Mouse (Mus musculus): ENCODE measurements at regions not wholly inside any gene's neighbourhood (a gene's known extent, or its start where the extent isn't known, plus 50 kb on each side); places are given as distances from the start of the nearest gene placed in this dataset.

GRCm38 (mm10) chr1:42262606-42263005 is 433.0 kb upstream of the Pou3f3 start:
- no peak for ATAC-seq
- Histone ChIP-seq H3K9me3 (ENCODE audit: low read length) (no peaks in the 10 kb centered on the region), H3K27me3 (ENCODE audit: insufficient read depth, low read length) (no peaks in the 10 kb centered on the region), H3K9ac (replicated peaks) (no peak overlapping the region), H3K27ac (ENCODE audit: low read depth) (no peak overlapping the region), H3K4me2 (ENCODE audit: low read depth, low read length) (no peak overlapping the region), H3K4me3 (ENCODE audit: low read depth, low read length) (no peak overlapping the region), H3K36me3 (replicated peaks; ENCODE audit: insufficient read depth, low read length) (no peaks in the 10 kb centered on the region), H3K4me1 (ENCODE audit: insufficient read depth) (no peaks in the 10 kb centered on the region)
- 53% methylated on average over 5 of the region's 5 CpGs for WGBS (ENCODE audit: insufficient replicate concordance)
- TF ChIP-seq CTCF (IDR thresholded peaks at IDR 0.05; ENCODE audit: low read depth) (no peak), EP300 (IDR thresholded peaks at IDR 0.05; ENCODE audit: low read depth) (no peak)
- no peak for DNase-seq

DNA sequence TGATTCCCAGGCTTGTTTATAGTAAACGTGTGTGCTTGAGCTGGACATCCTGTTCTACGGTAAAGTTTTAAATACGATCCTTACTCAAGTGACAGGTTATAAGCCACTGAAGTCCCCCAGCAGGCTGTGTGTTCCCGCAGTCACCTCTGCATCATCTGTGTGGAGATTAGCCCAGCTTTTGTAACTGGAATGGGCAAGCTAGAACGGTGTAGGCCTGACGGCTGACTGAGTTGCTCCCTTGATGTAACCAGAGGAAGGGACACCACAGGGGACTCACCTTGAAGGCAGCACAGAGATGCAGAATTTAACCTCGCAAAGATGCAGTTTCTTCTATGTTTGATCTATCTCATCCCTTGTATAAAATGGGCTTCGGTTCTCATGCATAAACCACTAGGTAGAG is 418.4 kb upstream of the Pou3f3 start:
- no peak overlapping the region for H3K27ac ChIP-seq (ENCODE audit: low read depth)
- no peak for TF ChIP-seq EP300 (IDR thresholded peaks at IDR 0.05; ENCODE audit: low read depth)
- TF ChIP-seq CTCF (IDR thresholded peaks at IDR 0.05; ENCODE audit: low read depth), result no peak
- no peaks in the 10 kb centered on the region for H3K36me3 ChIP-seq (replicated peaks; ENCODE audit: insufficient read depth, low read length)
- no peaks in the 10 kb centered on the region for H3K9me3 ChIP-seq (ENCODE audit: low read length)
- no peak overlapping the region for H3K4me2 ChIP-seq (ENCODE audit: low read depth, low read length)
- H3K27me3 ChIP-seq (ENCODE audit: insufficient read depth, low read length), result no peaks in the 10 kb centered on the region
- no peaks in the 10 kb centered on the region for H3K4me1 ChIP-seq (ENCODE audit: insufficient read depth)
- H3K4me3 ChIP-seq (ENCODE audit: low read depth, low read length), result no peak overlapping the region
- WGBS (ENCODE audit: insufficient replicate concordance), result 58% methylated on average over 8 of the region's 8 CpGs
- DNase-seq (no peak), ATAC-seq (no peak)
- no peak overlapping the region for H3K9ac ChIP-seq (replicated peaks)

DNA sequence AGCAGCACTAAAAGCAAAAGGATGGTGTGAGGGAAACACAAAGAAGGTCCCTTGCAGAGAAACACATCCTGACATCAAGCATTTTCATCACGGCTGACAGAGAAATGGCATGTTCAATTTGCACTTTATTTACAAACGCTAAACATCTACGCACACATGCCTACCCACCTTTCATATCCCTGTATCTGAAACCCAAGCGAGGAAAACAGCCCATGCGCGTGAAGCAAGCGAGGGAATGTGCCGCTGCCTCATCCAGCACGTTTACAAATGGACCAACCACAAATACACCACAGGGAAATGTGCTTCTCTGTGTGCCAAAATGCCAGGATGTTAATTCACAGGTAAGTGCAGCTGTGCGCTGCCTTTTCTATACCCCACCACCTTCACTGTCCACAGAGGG is 399.7 kb upstream of the Pou3f3 start:
- Histone ChIP-seq H3K27me3 (ENCODE audit: insufficient read depth, low read length) (no peaks in the 10 kb centered on the region), H3K9ac (replicated peaks) (no peak overlapping the region), H3K27ac (ENCODE audit: low read depth) (no peak overlapping the region), H3K4me2 (ENCODE audit: low read depth, low read length) (no peak overlapping the region), H3K9me3 (ENCODE audit: low read length) (no peaks in the 10 kb centered on the region), H3K4me3 (ENCODE audit: low read depth, low read length) (no peak overlapping the region), H3K36me3 (replicated peaks; ENCODE audit: insufficient read depth, low read length) (no peaks in the 10 kb centered on the region), H3K4me1 (ENCODE audit: insufficient read depth) (no peaks in the 10 kb centered on the region)
- TF ChIP-seq CTCF (IDR thresholded peaks at IDR 0.05; ENCODE audit: low read depth) (no peak), EP300 (IDR thresholded peaks at IDR 0.05; ENCODE audit: low read depth) (no peak)
- DNase-seq (no peak), ATAC-seq (no peak)
- WGBS (ENCODE audit: insufficient replicate concordance), result 86% methylated on average over 10 of the region's 10 CpGs

DNA sequence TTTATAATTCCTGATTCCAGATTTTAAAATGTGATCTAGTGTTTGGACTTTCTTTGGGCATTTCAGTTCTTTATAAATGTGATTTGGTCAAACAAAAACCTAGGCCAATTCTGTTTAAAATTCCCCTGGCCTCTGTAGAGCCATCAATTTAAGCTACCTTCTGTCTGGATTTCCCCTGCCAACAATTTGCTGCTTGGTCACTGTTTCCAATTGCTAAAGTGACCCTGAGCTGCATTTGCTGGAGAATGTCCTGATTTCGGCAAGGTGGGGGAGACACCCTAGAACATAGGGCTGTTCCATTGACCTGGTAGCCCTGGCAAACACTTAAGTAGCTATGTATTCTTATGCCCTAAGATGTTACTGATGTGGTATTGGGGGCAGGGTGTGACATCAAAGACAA is 386.3 kb upstream of the Pou3f3 start:
- no peak overlapping the region for H3K9ac ChIP-seq (replicated peaks)
- H3K27ac ChIP-seq (ENCODE audit: low read depth), result no peak overlapping the region
- H3K4me2 ChIP-seq (ENCODE audit: low read depth, low read length), result no peak overlapping the region
- H3K9me3 ChIP-seq (ENCODE audit: low read length), result no peaks in the 10 kb centered on the region
- H3K36me3 ChIP-seq (replicated peaks; ENCODE audit: insufficient read depth, low read length), result no peaks in the 10 kb centered on the region
- DNase-seq (no peak), ATAC-seq (no peak)
- TF ChIP-seq CTCF (IDR thresholded peaks at IDR 0.05; ENCODE audit: low read depth), result no peak
- no peak for TF ChIP-seq EP300 (IDR thresholded peaks at IDR 0.05; ENCODE audit: low read depth)
- no peak overlapping the region for H3K4me3 ChIP-seq (ENCODE audit: low read depth, low read length)
- no peaks in the 10 kb centered on the region for H3K4me1 ChIP-seq (ENCODE audit: insufficient read depth)
- H3K27me3 ChIP-seq (ENCODE audit: insufficient read depth, low read length), result no peaks in the 10 kb centered on the region
- WGBS (ENCODE audit: insufficient replicate concordance), result 75% methylated on average over 1 of the region's 1 CpGs

- no peak for DNase-seq
- Histone ChIP-seq H3K36me3 (replicated peaks; ENCODE audit: insufficient read depth, low read length) (no peaks in the 10 kb centered on the region), H3K27me3 (ENCODE audit: insufficient read depth, low read length) (no peaks in the 10 kb centered on the region), H3K4me2 (ENCODE audit: low read depth, low read length) (no peak overlapping the region), H3K9me3 (ENCODE audit: low read length) (no peaks in the 10 kb centered on the region), H3K4me3 (ENCODE audit: low read depth, low read length) (no peak overlapping the region), H3K27ac (ENCODE audit: low read depth) (no peak overlapping the region), H3K4me1 (ENCODE audit: insufficient read depth) (no peaks in the 10 kb centered on the region), H3K9ac (replicated peaks) (no peak overlapping the region)
- no peak for TF ChIP-seq CTCF (IDR thresholded peaks at IDR 0.05; ENCODE audit: low read depth)
- WGBS (ENCODE audit: insufficient replicate concordance), result 76% methylated on average over 4 of the region's 4 CpGs
- ATAC-seq, result no peak
These were observed 382.1 kb upstream of the Pou3f3 start for GRCm38 (mm10) chr1:42313494-42313893.

GRCm38 (mm10) chr1:42351884-42352283 is 343.7 kb upstream of the Pou3f3 start:
- Histone ChIP-seq H3K9me3 (ENCODE audit: low read length) (no peaks in the 10 kb centered on the region), H3K4me2 (ENCODE audit: low read depth, low read length) (no peak overlapping the region), H3K4me1 (ENCODE audit: insufficient read depth) (no peaks in the 10 kb centered on the region), H3K4me3 (ENCODE audit: low read depth, low read length) (no peak overlapping the region), H3K27ac (ENCODE audit: low read depth) (no peak overlapping the region), H3K27me3 (ENCODE audit: insufficient read depth, low read length) (no peaks in the 10 kb centered on the region), H3K9ac (replicated peaks) (no peak overlapping the region), H3K36me3 (replicated peaks; ENCODE audit: insufficient read depth, low read length) (no peaks in the 10 kb centered on the region)
- 79% methylated on average over 4 of the region's 4 CpGs for WGBS (ENCODE audit: insufficient replicate concordance)
- TF ChIP-seq CTCF (IDR thresholded peaks at IDR 0.05; ENCODE audit: low read depth) (no peak), EP300 (IDR thresholded peaks at IDR 0.05; ENCODE audit: low read depth) (no peak)
- DNase-seq (no peak), ATAC-seq (no peak)

DNA sequence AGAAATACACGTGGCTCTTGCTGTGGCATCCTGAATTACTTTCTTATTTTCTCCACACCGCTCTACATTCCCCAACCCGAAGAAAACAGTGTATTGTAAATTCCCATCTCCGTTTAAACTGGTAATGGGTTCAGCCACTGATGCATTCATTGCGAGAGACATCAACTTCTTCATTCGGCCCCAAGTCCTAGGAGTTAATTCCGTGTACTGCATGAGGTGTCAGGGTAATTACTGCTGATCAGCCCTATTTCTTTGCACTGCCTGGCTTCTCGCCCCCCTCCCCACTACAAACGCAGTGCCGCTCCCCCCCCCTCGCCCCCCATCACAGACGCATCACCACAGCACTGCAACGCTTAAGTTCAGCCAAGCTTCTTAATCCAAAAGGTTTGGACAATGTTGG is 343.2 kb upstream of the Pou3f3 start:
- Histone ChIP-seq H3K4me2 (ENCODE audit: low read depth, low read length) (no peak overlapping the region), H3K9ac (replicated peaks) (no peak overlapping the region), H3K27ac (ENCODE audit: low read depth) (no peak overlapping the region), H3K4me3 (ENCODE audit: low read depth, low read length) (no peak overlapping the region), H3K27me3 (ENCODE audit: insufficient read depth, low read length) (no peaks in the 10 kb centered on the region), H3K36me3 (replicated peaks; ENCODE audit: insufficient read depth, low read length) (no peaks in the 10 kb centered on the region), H3K9me3 (ENCODE audit: low read length) (no peaks in the 10 kb centered on the region), H3K4me1 (ENCODE audit: insufficient read depth) (no peaks in the 10 kb centered on the region)
- no peak for ATAC-seq
- no peak for DNase-seq
- 78% methylated on average over 13 of the region's 13 CpGs for WGBS (ENCODE audit: insufficient replicate concordance)
- TF ChIP-seq EP300 (IDR thresholded peaks at IDR 0.05; ENCODE audit: low read depth), result no peak

All from liver, postnatal 0 days (tissue).